Mouse (Mus musculus): ENCODE data around the gene Man1a2.

Gene Man1a2

DNA sequence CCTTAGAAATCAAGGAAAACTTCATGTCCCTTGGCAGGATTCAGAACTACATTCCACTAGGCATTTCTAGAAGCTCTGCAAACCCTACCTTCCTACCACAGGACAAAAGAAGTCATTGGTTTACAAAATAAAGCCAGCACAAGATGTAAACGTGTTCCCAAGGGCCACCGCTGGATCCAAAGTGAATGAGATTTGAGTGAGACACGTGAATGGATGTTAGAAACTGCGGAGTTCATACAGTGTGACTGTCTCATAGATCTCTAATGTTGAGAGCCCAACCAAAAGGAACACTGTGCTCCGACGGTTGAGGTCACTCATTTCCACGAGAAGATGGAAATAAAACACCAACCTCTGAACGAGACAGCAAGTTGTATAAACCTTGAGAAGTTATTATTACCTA, 1.5 kb upstream of the Man1a2 start:
- intact Hi-C loops (cut with DNase I): loop anchor here (10.0 kb wide), 1 partner anchor 202 kb away; the partner anchor contains the start of gene Tent5c

DNA sequence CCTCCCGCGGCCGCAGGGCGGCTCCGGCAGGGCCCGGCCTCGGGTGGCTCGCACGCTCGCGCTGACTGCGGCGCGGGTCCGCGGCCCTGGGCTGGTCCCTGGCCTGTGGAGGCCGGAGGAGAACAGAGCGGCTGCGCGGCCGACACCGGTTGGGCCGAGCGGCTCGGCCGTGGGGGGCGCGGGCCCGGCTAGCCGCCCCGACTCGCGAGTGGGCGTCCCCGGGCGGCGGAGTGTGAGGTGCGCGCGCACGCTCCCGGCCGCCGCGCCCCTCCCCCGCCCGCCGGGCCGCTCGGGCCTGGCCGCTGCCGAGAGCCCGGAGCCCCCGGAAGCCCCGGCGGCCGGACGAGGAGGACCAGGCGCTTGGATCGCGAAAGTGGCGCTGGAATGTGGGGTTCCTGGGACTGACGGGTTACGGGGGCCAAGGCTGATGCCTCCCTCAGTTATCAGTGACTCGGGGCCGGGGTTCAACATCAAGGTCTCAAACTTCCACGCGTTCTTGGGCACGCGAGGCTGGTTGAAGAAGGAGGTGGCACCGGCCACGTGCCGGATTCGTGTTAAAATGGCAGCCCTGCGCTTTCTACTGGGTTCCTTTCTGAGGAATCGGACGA, 564 bp upstream of the Man1a2 start:
- intact Hi-C loops (cut with DNase I): loop anchor here (10.0 kb wide), 1 partner anchor 201 kb away; the partner anchor contains the start of gene Tent5c

DNA sequence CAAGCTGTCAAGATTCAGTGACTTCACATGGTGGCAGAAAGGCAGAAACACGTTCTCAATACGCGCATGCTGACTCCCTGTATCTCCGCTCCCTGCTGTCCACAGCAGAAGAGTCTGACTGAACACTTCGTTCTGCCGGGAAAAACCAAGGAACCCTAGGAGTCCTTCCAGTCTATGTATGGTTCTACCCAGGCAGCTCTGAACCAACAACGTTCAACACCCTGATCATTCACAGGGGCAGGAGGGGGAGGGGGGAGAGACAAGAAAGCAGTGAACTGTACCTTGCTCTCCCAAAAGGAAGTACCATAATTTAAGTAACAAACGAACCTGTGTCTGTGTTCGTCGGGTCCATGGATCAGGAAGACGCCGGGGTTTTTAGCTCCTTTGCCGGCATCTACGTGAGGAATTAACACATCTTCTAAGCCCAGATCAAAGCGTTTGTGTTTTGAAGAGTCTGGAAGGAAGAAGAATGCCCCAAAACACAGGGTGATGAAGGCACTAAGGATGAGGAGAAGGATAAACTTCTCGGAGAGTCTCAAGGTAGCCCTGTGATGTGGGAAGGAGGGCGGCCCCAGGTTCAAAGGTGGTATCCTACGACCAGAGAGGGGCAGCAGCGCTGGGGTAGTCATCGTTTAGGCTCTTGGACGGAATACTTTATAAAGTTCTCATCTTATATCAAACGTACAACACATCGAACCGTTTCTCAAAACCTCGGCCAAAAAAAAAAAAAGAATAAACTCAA, 898 bp downstream of the Man1a2 start:
- intact Hi-C loops (cut with DNase I): loop anchor here (5.0 to 10.0 kb wide), 2 partner anchors 47 to 200 kb away; partner anchors contain the start of gene Tent5c

DNA sequence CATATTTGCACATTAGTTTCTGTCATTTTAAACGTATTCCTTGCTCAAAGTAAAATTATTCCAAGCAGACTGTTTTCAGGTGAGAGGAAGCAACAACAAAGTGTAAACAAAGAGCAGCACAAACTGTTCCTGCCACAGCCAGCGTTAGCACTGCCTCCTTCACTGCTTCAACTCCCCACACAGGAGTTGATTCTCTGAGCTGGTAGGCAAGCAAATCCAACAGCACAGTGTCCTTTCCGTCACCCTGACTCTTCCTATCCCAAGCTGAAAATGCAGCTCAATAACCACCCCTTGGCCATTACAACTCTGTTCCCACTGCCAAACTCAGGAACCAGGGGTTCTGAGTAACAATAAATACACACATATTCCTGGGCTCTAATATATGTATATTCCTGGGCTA, 2.5 kb downstream of the Man1a2 start:
- intact Hi-C loops (cut with DNase I): loop anchor here (5.0 to 10.0 kb wide), 2 partner anchors 46 to 198 kb away; partner anchors contain the start of gene Tent5c

DNA sequence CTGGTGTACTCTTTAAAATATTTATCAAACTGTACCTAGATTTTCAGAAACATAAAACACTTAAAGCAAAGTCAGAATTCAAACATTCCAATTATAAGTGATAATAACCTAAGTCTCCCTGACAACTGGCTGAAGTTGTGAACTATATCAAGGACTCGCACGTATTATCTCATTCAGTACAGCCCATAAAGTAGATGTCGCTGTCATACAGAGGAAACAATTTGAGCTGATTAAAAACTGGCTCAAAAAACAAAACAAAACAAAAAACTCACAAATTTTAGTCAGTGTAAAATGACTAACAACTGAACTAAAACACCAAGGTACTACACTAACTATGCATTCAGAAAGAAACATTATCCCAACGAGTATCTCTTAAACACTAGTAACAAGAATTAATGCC, 3.0 kb downstream of the Man1a2 start:
- intact Hi-C loops (cut with DNase I): loop anchor here (5.0 to 10.0 kb wide), 2 partner anchors 45 to 197 kb away; partner anchors contain the start of gene Tent5c

DNA sequence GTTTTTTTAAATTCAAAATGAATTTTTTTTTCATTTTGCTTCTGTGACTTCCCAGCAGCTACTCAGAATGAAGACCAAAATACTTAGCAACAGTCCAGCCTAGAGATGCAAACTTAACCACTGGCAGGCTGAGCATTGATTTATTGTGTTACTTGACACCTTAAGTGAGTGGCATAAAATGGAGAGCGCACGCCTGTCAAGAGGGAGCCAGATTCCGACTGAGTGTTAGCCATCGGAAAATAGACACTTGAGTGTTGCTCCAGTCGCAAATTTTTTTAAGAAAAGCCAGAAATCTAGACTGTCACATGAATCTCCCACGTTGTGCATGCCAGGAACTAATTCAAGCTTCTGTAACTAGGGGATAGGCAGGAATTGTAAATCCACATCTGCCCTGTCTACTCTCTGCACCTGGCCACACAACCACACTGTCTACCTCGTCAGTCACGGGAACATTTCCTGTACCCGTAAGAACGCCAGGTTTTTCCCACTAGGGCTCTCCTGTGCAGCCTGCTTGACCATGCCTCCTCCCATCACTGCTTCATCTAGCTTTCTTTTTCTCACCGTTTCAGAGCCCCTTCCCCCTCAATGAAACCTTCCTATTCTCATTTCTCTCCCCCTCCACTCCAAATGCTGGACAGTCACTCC, 3.7 kb downstream of the Man1a2 start:
- intact Hi-C loops (cut with DNase I): loop anchor here (5.0 to 10.0 kb wide), 2 partner anchors 44 to 197 kb away; partner anchors contain the start of gene Tent5c

DNA sequence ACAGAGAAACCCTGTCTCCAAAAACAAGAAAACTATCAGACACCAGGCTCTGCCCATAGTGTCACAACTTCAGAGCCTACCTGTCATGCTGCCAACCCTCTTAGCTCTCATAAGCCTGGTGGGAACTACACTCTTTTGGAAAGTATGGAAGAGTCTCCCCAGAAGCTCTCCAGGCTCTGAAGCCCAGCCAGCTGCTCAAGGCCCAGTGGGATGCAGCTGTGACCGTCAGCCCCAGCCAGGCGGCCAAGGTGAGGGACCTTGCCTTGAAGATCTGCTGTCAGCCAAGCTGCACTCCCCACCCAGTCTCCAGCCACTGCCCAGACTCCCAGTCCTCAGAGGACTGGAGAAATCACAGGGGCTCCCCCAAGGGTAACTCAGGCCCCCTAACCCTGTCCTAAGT, 5.1 kb downstream of the Man1a2 start:
- intact Hi-C loops (cut with DNase I): loop anchor here (5.0 to 10.0 kb wide), 2 partner anchors 43 to 195 kb away; partner anchors contain the start of gene Tent5c

DNA sequence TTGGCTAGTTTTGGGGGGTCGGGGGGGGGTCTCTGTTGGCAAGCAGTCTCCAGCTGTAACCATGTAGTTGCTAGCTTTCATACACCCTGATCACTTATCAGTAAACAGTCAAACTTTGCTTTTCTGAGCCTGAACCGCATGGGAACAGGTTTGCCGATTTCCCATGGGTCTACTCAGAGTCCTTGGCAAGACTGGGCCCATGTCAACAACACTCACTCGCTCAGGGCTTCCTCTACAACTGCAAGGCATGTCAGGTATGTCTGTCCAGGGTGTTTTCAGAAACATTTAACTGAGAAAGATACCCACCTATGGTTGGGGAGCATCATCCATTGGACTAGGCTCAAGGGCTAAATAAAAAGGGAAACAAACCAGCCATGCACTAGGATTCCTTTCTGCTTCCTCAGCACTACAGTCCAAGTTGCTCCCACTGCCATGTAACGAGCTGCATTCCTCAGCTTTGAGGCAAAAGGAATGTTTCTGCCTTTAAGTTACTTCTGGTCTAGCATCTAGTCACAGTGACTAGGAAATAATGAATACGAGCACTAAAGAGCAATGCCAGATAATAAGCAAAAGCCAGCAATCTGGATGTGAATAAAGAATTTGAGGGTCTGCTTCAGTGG, 6.2 kb downstream of the Man1a2 start:
- intact Hi-C loops (cut with DNase I): no loop called here

DNA sequence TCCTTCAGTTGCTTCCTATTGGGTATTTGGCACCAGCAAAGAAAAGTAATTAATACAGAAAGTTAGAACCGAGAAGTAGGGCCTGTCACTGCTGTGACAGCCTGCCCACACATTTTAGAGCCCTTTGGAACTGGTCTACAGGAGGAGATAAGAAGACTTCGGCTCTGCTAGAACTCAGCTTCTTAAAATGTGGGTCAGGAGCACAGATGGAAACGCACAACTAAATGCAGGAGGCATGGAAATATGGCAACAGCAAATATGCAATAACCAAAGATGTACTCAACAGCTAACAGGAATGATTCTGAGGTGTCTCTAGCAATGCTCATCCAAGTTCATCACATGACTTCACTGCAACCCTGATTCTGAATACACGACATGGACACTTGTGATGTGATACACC, 10.2 kb downstream of the Man1a2 start:
- intact Hi-C loops (cut with DNase I): no loop called here

DNA sequence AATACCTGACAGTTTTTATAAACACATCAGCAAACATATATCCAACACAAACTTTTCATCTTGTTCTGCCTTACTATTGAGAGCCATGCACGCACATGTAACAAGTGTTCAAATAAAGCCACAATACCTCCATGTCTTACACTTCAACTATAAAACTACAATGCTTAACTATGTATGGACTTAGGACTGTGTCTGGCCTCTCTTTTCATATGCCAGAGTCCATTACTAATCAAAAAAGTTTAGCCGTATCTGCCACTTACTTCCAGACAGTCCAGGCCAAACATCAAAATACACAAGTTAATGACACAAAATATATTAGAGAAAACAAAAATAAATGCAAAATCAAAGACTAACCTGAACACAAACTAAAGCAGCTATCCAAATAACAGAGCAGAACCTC, 14.9 kb downstream of the Man1a2 start:
- intact Hi-C loops (cut with DNase I): no loop called here

DNA sequence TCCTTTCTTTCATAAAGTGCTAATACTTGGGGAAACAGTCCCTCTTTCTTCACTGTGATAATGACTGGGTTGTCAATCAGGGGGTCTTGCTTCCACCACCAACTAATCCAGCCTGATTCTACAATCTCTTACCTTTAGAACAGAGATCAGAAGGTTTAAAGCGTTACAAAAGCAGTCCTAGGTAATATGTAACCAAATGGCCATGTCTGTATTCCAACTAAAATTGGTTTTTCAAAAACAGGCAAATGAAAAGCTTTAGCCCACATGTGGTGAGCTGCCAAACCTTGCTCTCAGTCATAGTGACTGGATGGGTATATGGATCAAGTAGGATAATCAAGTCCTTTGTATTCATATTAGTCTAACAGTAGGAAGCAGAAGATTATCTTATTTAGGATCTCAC, 32.0 kb downstream of the Man1a2 start:
- intact Hi-C loops (cut with DNase I): no loop called here

DNA sequence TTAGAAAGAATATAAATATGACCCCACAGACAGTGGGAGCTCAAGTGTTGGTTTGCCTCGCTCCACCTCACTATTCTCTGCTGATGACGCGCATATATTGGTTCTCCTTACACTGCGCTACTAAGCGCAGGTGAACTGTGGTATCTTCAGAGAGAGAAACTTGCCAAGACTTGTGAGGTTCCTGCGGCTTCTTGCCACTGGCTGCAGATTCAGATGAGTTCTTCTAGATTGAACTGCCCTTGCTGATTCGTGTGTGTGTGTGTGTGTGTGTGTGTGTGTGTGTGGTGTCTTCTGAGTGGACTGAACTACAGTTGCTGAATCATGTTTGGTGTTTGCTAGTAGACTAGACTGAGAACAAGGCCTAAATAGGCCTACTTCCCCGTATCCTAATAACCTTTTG, 43.7 kb downstream of the Man1a2 start:
- intact Hi-C loops (cut with DNase I): no loop called here

DNA sequence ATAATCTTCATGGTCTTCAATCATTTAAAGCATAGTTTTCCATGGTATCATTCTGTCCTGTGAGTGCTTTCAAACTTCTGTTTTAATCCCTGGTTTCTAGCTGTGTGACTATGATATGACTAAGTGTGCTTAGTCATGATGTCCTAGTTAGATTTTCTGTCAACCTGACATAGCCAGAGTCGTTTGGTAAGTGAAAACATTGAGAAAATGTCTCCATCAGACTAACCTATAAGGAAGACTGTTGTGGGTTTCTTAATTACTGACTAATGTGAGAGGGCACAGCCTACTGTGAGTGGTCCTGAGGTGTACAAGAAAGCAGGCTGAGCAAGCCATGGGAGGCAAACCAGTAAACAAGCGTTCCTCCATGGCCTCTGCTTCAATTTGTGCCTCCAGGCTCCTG, 49.0 kb downstream of the Man1a2 start:
- intact Hi-C loops (cut with DNase I): loop anchor here (5.0 kb wide), 1 partner anchor 46 kb away; no protein-coding TSS in a partner anchor

DNA sequence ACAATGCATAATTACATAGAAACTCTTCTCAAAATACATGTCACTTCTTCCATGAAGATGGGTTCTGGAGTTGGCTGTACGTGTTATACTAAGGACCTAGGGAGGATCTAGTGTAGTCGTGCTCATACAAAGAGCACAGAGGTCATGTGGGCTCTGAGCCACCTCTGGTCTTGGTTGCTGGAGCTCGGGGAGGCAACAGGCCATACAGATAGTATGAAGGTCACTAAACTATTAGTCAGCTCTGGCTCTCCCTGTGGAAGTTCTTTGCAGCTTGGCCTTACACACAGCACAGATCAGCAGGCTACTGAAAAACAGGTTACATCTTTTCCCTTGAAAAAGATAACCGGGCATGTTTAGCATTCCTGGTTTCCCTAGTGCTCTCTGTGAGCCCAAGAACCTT, 50.5 kb downstream of the Man1a2 start:
- intact Hi-C loops (cut with DNase I): loop anchor here (5.0 kb wide), 1 partner anchor 47 kb away; no protein-coding TSS in a partner anchor

DNA sequence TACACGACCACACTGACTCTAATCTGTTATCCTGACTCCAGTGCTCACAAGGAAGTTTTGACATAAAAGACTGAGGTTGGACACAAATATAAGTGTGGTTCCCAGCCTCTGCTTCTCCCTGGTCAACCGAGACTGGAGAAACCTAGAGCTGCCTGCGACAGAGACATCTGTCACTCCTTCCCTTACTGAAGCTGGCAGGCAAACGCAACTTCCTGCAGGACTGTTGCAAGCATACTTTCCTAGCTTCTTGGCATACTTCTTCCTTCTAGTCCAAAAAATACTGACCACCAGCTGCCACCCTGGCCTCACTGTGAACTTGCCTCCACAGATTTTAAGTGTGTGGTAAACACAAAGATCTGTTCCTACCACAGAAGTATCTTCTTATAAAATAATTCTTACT, 66.8 kb downstream of the Man1a2 start:
- intact Hi-C loops (cut with DNase I): no loop called here

DNA sequence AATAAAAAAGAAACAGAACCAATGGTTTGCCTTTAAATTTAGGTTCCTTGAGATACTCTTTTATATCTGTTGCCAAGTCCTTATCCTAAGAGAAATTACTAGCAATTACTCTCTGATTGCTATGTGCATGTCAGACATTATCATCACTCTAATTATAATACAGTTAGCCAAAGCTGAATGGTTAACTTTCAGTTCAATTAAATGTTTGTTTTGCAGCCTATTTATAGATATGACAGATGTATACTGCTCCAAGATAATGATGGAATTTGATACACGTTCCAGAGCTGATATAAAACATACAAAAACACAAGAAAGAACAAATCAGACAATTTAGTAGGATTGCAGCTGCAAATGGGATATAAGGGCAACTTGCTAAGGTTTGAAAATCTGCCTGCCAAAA, 74.4 kb downstream of the Man1a2 start:
- intact Hi-C loops (cut with DNase I): no loop called here

DNA sequence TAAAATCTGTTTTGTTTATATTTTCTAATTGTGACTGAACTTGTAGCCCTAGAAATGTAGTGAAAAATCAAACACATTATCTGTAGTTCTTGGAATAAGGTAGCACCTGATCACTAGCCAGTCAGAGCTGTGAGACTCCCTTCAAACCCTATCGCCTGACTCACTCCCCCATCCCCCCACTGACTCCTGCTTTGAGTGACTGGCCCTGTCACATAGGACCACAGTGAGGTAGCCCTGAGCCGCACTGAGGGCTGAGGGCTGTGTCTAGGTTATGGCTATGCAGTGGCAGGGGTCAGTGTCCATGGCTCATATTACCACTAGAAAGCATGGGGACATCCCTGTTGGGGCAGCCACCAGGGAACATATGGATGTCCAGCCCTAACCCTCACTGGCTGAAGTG, 80.8 kb downstream of the Man1a2 start:
- intact Hi-C loops (cut with DNase I): no loop called here

DNA sequence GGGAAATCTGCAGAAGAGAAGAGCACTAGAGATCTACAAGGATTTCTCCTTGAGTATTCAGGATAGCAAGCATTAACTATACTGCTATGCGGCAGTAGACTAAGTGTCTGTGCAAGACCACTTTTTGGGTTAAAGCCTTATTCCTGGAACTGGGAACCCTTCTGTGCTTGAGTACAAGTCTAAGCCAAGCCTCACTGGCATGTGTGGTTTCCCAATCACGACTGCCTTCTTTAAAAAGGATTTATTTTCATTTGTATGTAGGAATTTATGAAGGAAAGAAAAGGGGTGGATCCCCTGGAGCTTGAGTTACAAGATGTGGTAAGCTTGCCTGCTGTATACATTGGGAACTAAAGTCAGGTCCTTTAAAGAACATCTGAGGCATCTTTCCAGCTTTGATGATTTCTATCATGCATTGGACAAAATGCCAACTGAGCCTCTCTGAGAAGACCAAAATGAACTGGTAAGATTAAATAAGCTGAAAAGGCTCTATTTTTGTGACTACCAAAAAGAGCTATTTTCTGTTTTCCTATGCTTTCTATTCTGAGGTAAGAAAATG, 86.0 kb downstream of the Man1a2 start:
- intact Hi-C loops (cut with DNase I): no loop called here

DNA sequence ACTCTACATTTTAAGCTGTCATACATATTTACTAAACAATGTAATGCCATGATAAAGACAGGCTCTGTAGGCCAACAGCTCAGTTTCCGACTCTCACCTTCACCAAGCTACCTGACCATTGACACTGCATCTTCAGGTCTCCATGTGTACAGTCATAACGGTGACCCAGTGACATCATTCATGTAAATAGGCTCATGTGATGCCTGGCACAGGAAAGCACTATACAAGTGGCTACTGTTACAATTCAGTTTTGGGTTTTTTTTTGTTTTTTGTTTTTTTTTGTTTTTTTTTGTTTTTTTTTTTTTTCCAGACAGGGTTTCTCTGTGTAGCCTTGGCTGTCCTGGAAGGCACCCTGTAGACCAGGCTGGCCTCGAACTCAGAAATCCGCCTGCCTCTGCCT, 94.2 kb downstream of the Man1a2 start:
- intact Hi-C loops (cut with DNase I): no loop called here

DNA sequence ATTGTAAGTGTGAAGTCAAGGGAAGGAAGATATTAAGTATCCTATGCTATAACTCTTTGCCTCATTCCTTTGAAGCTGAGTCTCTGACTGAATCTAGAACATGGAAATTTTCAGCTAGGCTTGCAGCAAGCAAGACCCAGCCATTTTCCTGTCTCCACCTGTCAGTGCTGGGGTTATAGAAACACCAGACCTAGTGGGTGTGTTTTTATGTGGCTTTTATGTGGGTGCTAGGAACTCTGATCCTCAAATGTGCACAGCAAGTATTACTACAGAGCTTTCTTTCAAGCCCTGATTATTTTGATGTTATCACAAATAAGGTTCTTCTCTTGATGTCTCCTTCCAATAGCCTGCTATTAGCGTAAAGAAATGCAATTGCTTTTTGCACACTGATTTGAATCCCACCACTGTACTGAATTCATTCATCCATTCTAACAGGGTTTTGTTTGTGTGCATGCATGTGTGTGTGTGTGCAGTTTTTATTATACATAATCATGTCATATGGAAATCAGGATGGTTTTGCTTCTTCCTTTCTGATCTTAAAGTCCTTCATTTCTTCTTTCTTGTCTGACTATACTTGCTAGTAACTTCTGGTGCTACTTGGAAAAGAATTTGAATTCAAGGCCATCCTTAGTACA, 102.5 kb downstream of the Man1a2 start:
- intact Hi-C loops (cut with DNase I): no loop called here

Measured in adrenal gland (tissue).